Mouse (Mus musculus): ENCODE measurements around the gene Gm21985.

GRCm38 (mm10) chr2:112249780-112250453, 16.2 kb upstream of the Gm21985 start:
- TF ChIP-seq POLR2AphosphoS2 (IDR thresholded peaks at IDR 0.05; ENCODE audit: low read depth, low read length) (no peak), SIN3A (IDR thresholded peaks at IDR 0.05; ENCODE audit: low read length) (no peak), POLR2A (IDR thresholded peaks at IDR 0.05; ENCODE audit: low read depth, low read length) (no peak), ZNF384 (IDR thresholded peaks at IDR 0.05; ENCODE audit: low read depth, low read length) (no peak), JUND (conservative IDR thresholded peaks at IDR 0.05; ENCODE audit: low read depth, low read length) (no peak), MAZ (IDR thresholded peaks at IDR 0.05; ENCODE audit: low read depth, low read length) (no peak), TCF12 (IDR thresholded peaks at IDR 0.05; ENCODE audit: low read depth, low read length) (no peak), RAD21 (IDR thresholded peaks at IDR 0.05; ENCODE audit: low read depth, low read length) (no peak)
